Mouse (Mus musculus) thymus, postnatal 0 days (tissue): ENCODE data around the gene Cntfr. TPM values are rescaled to one million over a fixed set of nuclear protein-coding genes. Genes with fewer than 3 reads are reported as not detected.

Experiments
- DNase-seq: peaks from one replicate; pipeline ENCODE4 v3.0.0-alpha.2; 2015; ENCODE audit warnings: low spot score
- polyA plus RNA-seq: library from polyadenylated mRNA; unstranded; fragments of >200 nt; fragmentation: Nextera tagmentation; extraction: Ambion mirVana; gene quantifications from 2 replicates; pipeline ENCODE4 v1.2.1, GENCODE M21; 2015

Gene Cntfr
- 0.26 and 0.43 TPM in 2 replicates for polyA plus RNA-seq

GRCm38 (mm10) chr4:41696930-41697841, at the start of gene Cntfr:
TSS of gene Cntfr (minus strand) at chr4:41697089.
- DNase-seq, result peak; percentile 39

DNA sequence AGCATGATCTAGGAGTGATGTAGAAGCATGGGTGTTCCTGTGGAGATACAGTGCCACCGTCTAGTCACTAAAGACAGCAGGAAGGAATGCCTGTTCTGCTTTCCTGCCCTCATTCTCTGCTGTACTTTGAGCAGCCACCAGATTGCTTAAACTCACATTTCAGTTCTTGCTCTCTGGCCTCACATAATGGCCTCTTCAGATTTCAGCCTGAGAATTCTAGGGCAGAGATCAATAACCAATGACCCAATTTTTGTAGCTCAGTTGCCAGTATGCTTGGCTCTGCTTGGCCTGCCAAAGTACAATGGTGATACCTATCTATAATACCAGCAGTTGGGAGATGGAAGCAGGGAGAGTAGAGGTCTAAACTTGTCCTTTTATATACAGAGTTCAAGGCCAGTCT, 48.1 kb upstream of the Cntfr start:
- DNase-seq, result no peak

DNA sequence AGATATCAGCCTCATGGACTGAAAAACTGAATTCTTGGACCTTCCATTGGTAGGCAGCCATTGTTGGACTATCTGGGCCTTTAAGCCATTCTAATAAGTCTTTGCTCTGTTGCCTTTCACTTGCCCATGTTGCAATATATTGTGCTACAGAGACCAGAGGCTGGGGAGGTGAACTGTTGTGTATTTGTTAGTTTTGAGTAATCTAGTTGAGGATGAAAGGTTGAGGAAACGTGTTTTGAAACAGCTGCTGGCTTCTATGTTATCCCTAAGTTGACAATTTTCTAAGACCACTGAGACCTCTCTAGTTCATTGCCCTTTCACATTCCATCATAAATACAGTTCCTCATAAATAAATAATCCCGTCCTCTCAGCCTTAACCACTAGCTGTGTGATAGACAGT, 47.2 kb upstream of the Cntfr start:
- no peak for DNase-seq

DNA sequence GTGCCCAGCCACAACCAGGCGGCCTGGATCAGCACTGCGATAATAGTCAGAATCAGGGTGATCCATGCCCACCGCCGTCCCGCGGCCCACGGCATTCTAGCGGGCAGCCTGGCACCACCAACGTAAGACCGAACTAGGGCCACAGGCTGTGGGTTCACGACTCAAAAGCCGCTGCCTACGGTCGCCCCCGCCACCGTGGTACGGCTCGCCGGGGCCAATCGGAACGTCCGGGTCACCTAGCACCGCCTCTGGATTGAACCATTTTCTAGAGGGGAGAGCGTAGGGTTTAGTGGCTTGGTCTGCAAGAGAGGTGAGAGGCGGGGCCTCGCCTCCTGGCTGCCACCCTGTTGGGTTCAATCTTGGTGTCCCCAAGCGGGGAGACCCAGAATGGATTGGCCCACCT, 44.3 kb upstream of the Cntfr start:
- DNase-seq, result peak; percentile 96

GRCm38 (mm10) chr4:41740380-41741157, 43.7 kb upstream of the Cntfr start:
- peak; percentile 36 for DNase-seq

- no peak for DNase-seq
Measured at GRCm38 (mm10) chr4:41739260-41739659, 42.4 kb upstream of the Cntfr start.

- no peak for DNase-seq
Measured at GRCm38 (mm10) chr4:41738256-41738603, 41.3 kb upstream of the Cntfr start.

GRCm38 (mm10) chr4:41737602-41738255, 40.8 kb upstream of the Cntfr start:
- DNase-seq, result peak; percentile 85

DNA sequence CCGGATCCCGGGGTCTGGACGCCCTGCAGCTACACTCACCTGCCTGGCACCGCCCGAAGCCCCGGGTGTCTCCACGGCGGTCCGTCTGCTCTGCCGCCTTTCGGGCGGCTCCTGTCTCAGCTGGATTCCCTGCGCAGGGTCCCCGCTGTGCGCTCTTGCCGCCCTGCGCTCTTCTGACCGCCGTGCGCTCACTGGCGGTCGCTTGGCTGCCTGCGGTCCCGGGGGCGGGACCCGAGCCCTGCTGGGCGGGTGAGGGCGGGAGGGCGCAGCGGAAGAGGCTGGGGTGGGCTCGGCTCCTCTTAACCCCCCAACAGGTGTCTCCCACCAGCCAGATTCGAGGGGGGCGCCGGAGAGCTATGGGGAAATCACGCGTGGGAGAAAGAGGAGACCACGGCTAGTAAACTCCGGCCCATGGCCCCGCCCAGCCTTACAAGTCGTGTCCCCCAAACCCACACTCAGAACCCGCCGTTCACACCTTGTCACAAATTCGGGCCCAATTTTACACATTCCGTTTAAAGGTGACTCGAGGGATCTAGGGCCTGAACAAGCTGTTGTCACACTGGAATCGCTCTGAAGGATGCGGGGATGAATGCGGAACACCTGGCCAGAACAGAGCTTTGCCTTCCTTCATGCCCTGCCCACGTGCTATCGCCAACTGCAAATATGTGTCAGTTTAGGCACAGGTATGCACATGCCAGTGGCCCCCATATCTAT, 34.3 kb upstream of the Cntfr start, which contains the start of gene Arid3c:
Gene Arid3c (minus strand): TSS at position 91 of the 714 bp plus-strand sequence.
- DNase-seq, result peak; percentile 50

GRCm38 (mm10) chr4:41726826-41727621, 30.1 kb upstream of the Cntfr start:
- DNase-seq, result no peak

DNA sequence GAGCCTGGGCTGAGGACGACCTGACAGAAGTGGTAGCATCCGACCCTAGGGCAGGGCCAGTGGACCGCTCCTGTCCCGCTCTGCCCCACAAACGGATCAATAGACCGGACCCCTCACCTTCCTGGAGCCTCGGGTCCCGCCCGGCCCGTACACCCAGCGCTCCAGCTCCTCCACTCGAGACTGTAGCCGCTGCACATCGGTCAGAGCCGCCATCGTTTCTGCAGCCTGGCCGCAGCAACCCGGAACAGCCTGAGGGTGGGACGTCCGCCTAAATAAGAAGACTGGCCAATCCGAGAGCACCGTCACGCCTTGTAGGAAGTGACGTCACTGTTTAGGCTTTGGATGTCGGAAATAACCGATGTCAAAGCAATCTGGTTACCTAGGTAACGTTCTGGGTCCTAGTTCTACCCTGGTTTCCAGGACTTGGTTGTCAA, 26.0 kb upstream of the Cntfr start, which contains the start of gene Dctn3:
Gene Dctn3 (minus strand): TSS at position 253 of the 434 bp plus-strand sequence.
- peak; percentile 92 for DNase-seq

DNA sequence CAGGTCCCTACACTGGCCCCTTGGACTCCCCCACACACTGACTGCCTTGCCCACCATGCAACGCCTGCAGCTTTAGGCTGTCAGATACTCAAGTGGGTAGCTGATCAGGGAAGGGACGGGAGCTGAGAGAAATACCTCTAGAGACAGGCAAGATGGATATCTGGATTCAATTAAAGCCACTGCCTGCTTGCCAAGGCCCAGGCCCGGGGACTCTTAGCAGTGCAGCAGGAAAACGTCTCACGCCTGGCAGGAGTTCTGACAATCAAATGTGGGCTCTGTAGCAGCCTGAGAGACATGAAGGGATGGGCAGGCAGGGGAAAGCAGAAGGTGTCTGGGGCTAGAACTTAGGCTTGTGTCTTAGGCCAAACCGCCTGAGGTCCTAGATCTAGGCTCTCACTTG, 19.9 kb upstream of the Cntfr start:
- DNase-seq, result no peak

- DNase-seq, result peak; percentile 36
Measured at GRCm38 (mm10) chr4:41715596-41715995, 18.7 kb upstream of the Cntfr start.

- no peak for DNase-seq
Measured at GRCm38 (mm10) chr4:41715082-41715481, 18.2 kb upstream of the Cntfr start.

- DNase-seq, result peak; percentile 60
Measured at GRCm38 (mm10) chr4:41714276-41714675, 17.4 kb upstream of the Cntfr start.

DNA sequence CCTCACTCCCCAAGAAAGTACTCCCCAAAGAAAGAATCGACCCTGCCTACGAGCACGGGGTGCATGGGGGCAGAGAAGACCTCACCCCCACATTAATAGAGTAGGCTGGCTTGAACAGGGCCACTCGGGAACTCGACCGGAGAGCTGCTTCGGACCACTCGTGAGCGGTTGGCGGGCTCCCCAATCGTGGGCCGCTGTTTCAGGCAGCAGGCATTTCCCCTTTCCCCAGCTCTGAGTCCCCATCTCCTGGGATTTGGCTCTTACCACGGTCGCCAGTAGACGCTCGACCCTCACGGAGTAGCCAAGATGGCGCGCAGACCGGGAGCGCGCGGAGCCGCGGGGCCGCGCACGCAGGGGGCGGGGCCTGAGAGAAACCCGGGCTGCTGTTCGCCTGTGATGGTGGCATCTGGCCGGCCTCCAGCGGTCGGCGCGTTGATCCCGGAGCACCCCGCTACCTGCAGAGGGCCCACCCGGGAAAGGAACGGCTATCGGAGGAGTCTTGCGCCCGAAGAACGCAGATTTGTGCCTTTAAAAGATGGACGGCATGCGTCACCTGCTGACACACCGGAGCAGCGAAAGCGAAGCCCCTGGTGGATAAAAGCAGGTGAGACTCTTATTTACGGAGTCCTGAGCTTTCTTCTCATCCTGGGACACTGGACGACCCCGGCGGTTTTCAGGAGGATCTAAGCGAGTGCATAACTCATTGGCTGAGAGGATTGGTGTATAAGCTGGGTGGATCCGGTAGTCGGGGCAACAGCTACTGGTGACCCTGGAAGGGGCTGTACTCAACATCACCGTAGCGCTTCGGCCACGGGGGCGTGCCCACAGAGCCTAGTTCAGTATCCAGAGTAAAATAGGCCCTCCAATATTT, 16.5 kb upstream of the Cntfr start, which contains the start of gene Rpp25l:
Gene Rpp25l (minus strand): TSS at position 338 of the 871 bp plus-strand sequence.
- DNase-seq, result peak; percentile 79

DNA sequence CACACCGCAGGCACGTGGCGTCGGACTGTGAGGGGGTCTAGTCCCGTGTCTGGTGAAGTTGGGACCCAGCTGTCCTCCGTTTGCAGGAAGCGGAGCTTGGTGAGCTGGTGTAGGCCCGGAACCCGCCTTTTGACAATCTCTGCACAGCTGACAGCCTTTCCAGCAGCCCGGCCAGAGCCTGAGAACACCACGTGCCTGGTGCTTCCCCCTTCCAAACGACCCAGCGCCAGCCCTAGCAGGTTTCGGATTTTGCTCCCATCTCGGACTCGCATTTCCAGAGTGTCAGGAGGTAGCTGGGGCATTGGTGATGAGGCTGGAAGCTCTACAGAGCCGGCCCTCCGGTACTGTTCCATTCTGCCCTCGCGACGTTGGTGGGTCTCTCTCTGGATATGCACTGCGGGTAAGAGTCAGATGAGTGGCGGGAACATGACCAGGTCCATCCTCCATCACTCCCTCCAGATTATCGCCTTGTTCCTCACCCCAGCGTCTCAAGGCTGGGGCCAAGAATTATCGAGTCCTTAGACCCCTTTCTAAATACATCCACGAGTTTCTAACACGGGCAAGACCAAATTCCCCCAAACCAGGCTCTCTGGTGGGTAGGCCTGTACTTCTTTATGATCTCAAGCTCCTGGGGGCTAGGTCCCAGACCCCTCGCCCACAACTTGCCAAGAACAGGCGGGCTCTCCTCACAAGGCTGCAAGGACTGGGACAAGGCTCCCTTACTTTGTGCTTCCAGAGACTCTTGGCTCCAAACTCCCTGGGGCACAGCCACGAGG, 15.7 kb upstream of the Cntfr start:
- DNase-seq, result no peak
